Comparison of ENCODE assay signal across 29 mouse cellular contexts in genomic region chr2:122347257-122347656, GRCm38 (mm10). TPM values are rescaled to one million over a fixed set of nuclear protein-coding genes. Genes with fewer than 3 reads are reported as not detected.
DNase-seq lines count a peak whose midpoint lies in the region; ATAC-seq and TF ChIP-seq lines count a peak whose summit lies in the region.
"Had no signal": no experiment of that assay in that cellular context is flagged by ENCODE, and none has a peak within 500 bp of the region (broad histone marks: within the 10 kb centered on the region; RNA-seq: fewer than 3 reads in every experiment).

No protein-coding gene starts in this region.

- 0 out of 2 replicates have a peak overlapping the region, but pooled peaks have one; percentile 8 for H3K27ac ChIP-seq in cerebellum, adult 2 months (ENCODE audit: insufficient read depth, low read length)
- peak overlapping the region; percentile 100; the same call in 1 of the 2 replicates for H3K27ac ChIP-seq in neural tube, embryonic 13.5 days (replicated peaks)
- no peak overlapping the region for H3K27ac ChIP-seq in thymus, adult 2 months (ENCODE audit: control insufficient read depth, insufficient read depth, low read length)
- H3K27ac ChIP-seq: heart, embryonic 15.5 days had no signal

- ATAC-seq in neural tube, embryonic 13.5 days (ENCODE audit: low read depth) = no peak
- ATAC-seq: CD4-positive, CD25-positive, alpha-beta regulatory T cell, adult 4 months; forebrain, embryonic 13.5 days; forebrain, postnatal 0 days; intestine, embryonic 15.5 days had no signal

- H3K36me3 ChIP-seq in neural tube, embryonic 13.5 days = no peaks in the 10 kb centered on the region
- H3K36me3 ChIP-seq in thymus, adult 2 months (ENCODE audit: control insufficient read depth, insufficient read depth, low read length) = no peaks in the 10 kb centered on the region
- H3K36me3 ChIP-seq: embryonic facial prominence, embryonic 13.5 days; heart, embryonic 12.5 days; heart, embryonic 15.5 days; hindbrain, embryonic 15.5 days; intestine, embryonic 15.5 days had no signal

- no peaks in the 10 kb centered on the region for H3K9me3 ChIP-seq in neural tube, embryonic 13.5 days
- H3K9me3 ChIP-seq: embryonic facial prominence, embryonic 10.5 days; embryonic facial prominence, embryonic 13.5 days; forebrain, embryonic 13.5 days; heart, embryonic 12.5 days; heart, embryonic 15.5 days; hindbrain, embryonic 15.5 days; intestine, embryonic 15.5 days had no signal

- no peak overlapping the region for H3K4me3 ChIP-seq in cerebellum, adult 2 months (replicated peaks; ENCODE audit: insufficient read depth, low read depth, low read length)
- no peak overlapping the region for H3K4me3 ChIP-seq in neural tube, embryonic 13.5 days
- no peak overlapping the region for H3K4me3 ChIP-seq in thymus, adult 2 months (ENCODE audit: control insufficient read depth, insufficient read depth, low read length)
- H3K4me3 ChIP-seq: forebrain, embryonic 13.5 days; hindbrain, embryonic 15.5 days had no signal

- no peak overlapping the region for H3K4me2 ChIP-seq in neural tube, embryonic 13.5 days

- peaks cover 52% of the 10 kb centered on the region for H3K4me1 ChIP-seq in cerebellum, adult 2 months (ENCODE audit: control insufficient read depth, insufficient read depth, low read length)
- peaks cover 47% of the 10 kb centered on the region for H3K4me1 ChIP-seq in neural tube, embryonic 13.5 days (replicated peaks)
- H3K4me1 ChIP-seq in thymus, adult 2 months (replicated peaks; ENCODE audit: control insufficient read depth, insufficient read depth, low read length) = peaks cover 10% of the 10 kb centered on the region

- H3K9ac ChIP-seq in neural tube, embryonic 13.5 days = peak overlapping the region; percentile 84; the same call in 1 of the 2 replicates
- H3K9ac ChIP-seq: heart, embryonic 12.5 days; hindbrain, embryonic 15.5 days had no signal

- peak; percentile 19; the same call in 1 of the 2 replicates for TF ChIP-seq POLR2A in cerebellum, adult 2 months (IDR thresholded peaks at IDR 0.05; ENCODE audit: borderline replicate concordance, insufficient read depth, low read length)
- TF ChIP-seq POLR2A in thymus, adult 2 months (IDR thresholded peaks at IDR 0.05; ENCODE audit: control insufficient read depth, extremely low read depth, insufficient read depth, low read length, poor library complexity) = no peak

- no peaks in the 10 kb centered on the region for H3K27me3 ChIP-seq in cerebellum, adult 2 months (ENCODE audit: control insufficient read depth, insufficient read depth, low read length)
- no peaks in the 10 kb centered on the region for H3K27me3 ChIP-seq in neural tube, embryonic 13.5 days
- H3K27me3 ChIP-seq in thymus, adult 2 months (ENCODE audit: control insufficient read depth, insufficient read depth, low read length) = no peaks in the 10 kb centered on the region
- H3K27me3 ChIP-seq: embryonic facial prominence, embryonic 13.5 days; heart, embryonic 12.5 days; hindbrain, embryonic 15.5 days; intestine, embryonic 15.5 days had no signal

- peak; percentile 36 to 38 for DNase-seq in cerebellum, adult 2 months
- no peak for DNase-seq in cerebellum, postnatal 4 days (ENCODE audit: low spot score in 2 of 2)
- DNase-seq in neural tube, embryonic 10.5 days (ENCODE audit: extremely low spot score, low spot score) = no peak
- DNase-seq in cerebellum, adult 9-11 months = peak; percentile 54
- no peak for DNase-seq in kidney, postnatal 36 days
- no peak for DNase-seq in thymus, adult 2 months
- DNase-seq: adrenal gland, adult 2 months; adrenal gland, postnatal 14 days; forebrain, postnatal 0 days; gastrocnemius, postnatal 25 days; heart, adult 18-20 months; heart, postnatal 10 days; heart, postnatal 4 days; kidney, adult 11 months; kidney, adult 8-10 months had no signal

- no peak for TF ChIP-seq CTCF in cerebellum, adult 2 months (IDR thresholded peaks at IDR 0.05; ENCODE audit: borderline replicate concordance, insufficient read depth, low read depth, low read length)
- TF ChIP-seq CTCF in thymus, adult 2 months (IDR thresholded peaks at IDR 0.05; ENCODE audit: borderline replicate concordance, control insufficient read depth, extremely low read depth, insufficient read depth, low read length, poor library complexity) = no peak

- 47% methylated on average over 3 of the region's 3 CpGs for WGBS in cerebellum, adult 2 months
- 95% methylated on average over 3 of the region's 3 CpGs for WGBS in neural tube, embryonic 13.5 days
- 98% methylated on average over 3 of the region's 3 CpGs for WGBS in thymus, adult 2 months

RNA-seq across cellular contexts. Expression of gene Shf, which starts 21.7 kb away (rescaled TPM):
- 344 and 410 TPM in 2 replicates for polyA plus RNA-seq in cerebellum, adult 2 months (2012; rRNA removed)
- 12.7 and 17.2 TPM in 2 replicates for polyA plus RNA-seq in neural tube, embryonic 13.5 days (2015; fragmentation: Nextera tagmentation; extraction: Ambion mirVana)
- polyA plus RNA-seq in thymus, adult 2 months (2012; rRNA removed) = 36.3 and 41.9 TPM in 2 replicates

RNA-seq across cellular contexts. Expression of gene Duox1, which starts 31.8 kb away (rescaled TPM):
- 0.05 TPM in 2 replicates for polyA plus RNA-seq in cerebellum, adult 2 months (2012; rRNA removed)
- polyA plus RNA-seq in neural tube, embryonic 13.5 days (2015; fragmentation: Nextera tagmentation; extraction: Ambion mirVana) = 0.06 and 0.13 TPM in 2 replicates
- 0.26 and 0.42 TPM in 2 replicates for polyA plus RNA-seq in thymus, adult 2 months (2012; rRNA removed)
- polyA plus RNA-seq: CD4-positive, CD25-positive, alpha-beta regulatory T cell, adult 4 months; cortical plate, adult 2 months; erythroblast, embryonic 14.5 days; forebrain, embryonic 13.5 days had no signal

RNA-seq across cellular contexts. Expression of gene Duoxa1, which starts 33.7 kb away (rescaled TPM):
- polyA plus RNA-seq in cerebellum, adult 2 months (2012; rRNA removed) = 0.19 TPM in 1 of 2 replicates, not detected in the other
- polyA plus RNA-seq in neural tube, embryonic 13.5 days (2015; fragmentation: Nextera tagmentation; extraction: Ambion mirVana) = 0.29 TPM in 1 of 2 replicates, not detected in the other
- 3.5 and 5.3 TPM in 2 replicates for polyA plus RNA-seq in thymus, adult 2 months (2012; rRNA removed)
- polyA plus RNA-seq: CD4-positive, CD25-positive, alpha-beta regulatory T cell, adult 4 months; erythroblast, embryonic 14.5 days; forebrain, embryonic 13.5 days; frontal cortex, adult 2 months; heart, embryonic 12.5 days; heart, embryonic 15.5 days; hindbrain, embryonic 11.5 days; intestine, embryonic 15.5 days had no signal

RNA-seq across cellular contexts. Expression of gene Duoxa2, which starts 48.6 kb away (rescaled TPM):
- polyA plus RNA-seq in cerebellum, adult 2 months (2012; rRNA removed) = not detected in 2 replicates
- not detected in 2 replicates for polyA plus RNA-seq in neural tube, embryonic 13.5 days (2015; fragmentation: Nextera tagmentation; extraction: Ambion mirVana)
- polyA plus RNA-seq in thymus, adult 2 months (2012; rRNA removed) = 0.27 and 0.71 TPM in 2 replicates
- polyA plus RNA-seq: adrenal gland, adult 2 months; C2C12; CD4-positive, CD25-positive, alpha-beta regulatory T cell, adult 4 months; cortical plate, adult 2 months; embryonic facial prominence, embryonic 10.5 days; embryonic facial prominence, embryonic 13.5 days; erythroblast, embryonic 14.5 days; forebrain, embryonic 13.5 days; frontal cortex, adult 2 months; heart, embryonic 12.5 days; heart, embryonic 15.5 days; hindbrain, embryonic 11.5 days had no signal

RNA-seq across cellular contexts. Expression of gene Duox2, which starts 49.0 kb away (rescaled TPM):
- 0.03 and 0.11 TPM in 2 replicates for polyA plus RNA-seq in cerebellum, adult 2 months (2012; rRNA removed)
- not detected in 2 replicates for polyA plus RNA-seq in neural tube, embryonic 13.5 days (2015; fragmentation: Nextera tagmentation; extraction: Ambion mirVana)
- polyA plus RNA-seq in thymus, adult 2 months (2012; rRNA removed) = 0.19 and 0.48 TPM in 2 replicates
- polyA plus RNA-seq: CD4-positive, CD25-positive, alpha-beta regulatory T cell, adult 4 months; embryonic facial prominence, embryonic 10.5 days; erythroblast, embryonic 14.5 days; forebrain, embryonic 13.5 days; forebrain, postnatal 0 days; hindbrain, embryonic 11.5 days; hindbrain, embryonic 15.5 days; intestine, embryonic 15.5 days had no signal

Comparison
In these comparisons a context has a peak if more than half of its experiments do, and no peak if none do; other contexts are left out.
1. DNase-seq: peak in cerebellum, adult 2 months (2 of 2) and cerebellum, adult 9-11 months (single experiment); none in cerebellum, postnatal 4 days (0 of 2), neural tube, embryonic 10.5 days (single experiment), kidney, postnatal 36 days (0 of 2) and thymus, adult 2 months (single experiment).